Mouse (Mus musculus) lung, adult 18-20 months (tissue): Measurements from ENCODE around the gene H2afx.
"Not testable (repeated sequence)": the region's sequence is repeated elsewhere in the genome, so short reads cannot be mapped to it uniquely, and the experiment has no call there.

ENCODE experiments used
- DNase-seq, 2 experiments: peaks; one replicate each; pipeline ENCODE4 v3.0.0; 2022; ENCODE audit warnings: mixed read lengths in 2 of 2

The H2afx gene

DNA sequence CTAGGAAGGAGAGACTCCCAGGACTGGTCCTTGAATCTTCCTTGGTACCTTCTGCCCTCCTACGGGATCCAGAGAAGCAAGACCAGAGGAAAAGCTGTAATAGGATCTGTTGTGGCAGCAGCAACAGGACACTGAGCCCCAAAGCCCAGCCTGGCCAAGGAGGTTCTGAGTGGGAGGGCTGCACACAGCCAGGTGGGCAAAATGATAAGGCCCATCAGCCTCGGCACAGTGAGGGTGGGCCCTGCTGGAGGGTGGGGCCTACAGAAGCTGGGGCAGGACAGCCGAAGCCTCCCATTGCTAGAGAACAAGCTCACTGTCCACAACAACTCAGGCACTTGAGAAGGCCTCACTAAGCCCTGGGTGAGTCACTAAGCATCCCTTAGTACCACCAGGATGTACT lies 7.7 kb downstream of the H2afx start:
- no peak for DNase-seq

DNA sequence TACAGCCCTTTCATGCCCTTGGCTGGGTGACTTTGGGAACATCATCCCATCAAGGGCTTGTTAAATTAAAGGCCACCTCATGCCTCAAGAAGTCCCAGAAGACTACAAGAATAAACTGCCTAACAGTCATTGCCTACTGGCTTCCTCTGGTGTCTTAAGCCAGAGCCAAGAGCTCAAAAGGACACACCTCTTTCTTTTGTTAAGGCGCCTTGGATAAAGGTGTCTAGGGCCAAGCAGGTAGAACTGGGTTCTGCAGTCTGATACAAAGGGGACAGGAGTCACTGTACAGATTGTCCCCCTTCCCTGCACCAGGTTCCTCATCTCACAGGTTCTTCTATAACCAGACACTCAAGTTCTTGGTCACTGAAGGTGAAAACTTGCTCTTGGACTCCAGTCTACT lies 8.1 kb downstream of the H2afx start:
- DNase-seq = no peak

DNA sequence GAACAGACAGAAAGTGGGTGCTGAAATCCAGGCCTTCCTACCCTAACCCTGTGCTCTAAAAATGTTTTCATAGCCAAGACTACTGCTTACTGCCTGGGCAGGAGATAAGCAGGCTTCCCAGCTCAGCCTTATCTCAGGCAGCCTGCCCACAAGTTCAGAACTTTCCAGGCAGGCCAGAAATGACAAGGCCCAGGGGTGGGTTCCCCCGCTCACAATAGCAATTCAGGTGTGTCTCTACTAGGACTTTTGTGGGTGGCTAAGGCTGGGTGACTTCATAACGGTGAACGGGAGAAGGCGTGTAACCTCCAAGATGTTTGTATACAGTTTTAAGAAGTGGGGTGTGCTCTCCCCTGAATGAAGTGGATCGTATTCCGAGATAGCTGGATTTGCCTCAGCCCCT lies 8.8 kb downstream of the H2afx start:
- DNase-seq = no peak

- peak; percentile 94 to 95 for DNase-seq
These were observed 9.4 kb downstream of the H2afx start, which contains the start of gene Hmbs for GRCm38 (mm10) chr9:44343781-44344421. Hmbs (minus strand) TSS chr9:44344228.

- no peak for DNase-seq
These were observed 11.3 kb downstream of the H2afx start for GRCm38 (mm10) chr9:44345570-44346433.

GRCm38 (mm10) chr9:44347166-44347565 lies 12.7 kb downstream of the H2afx start:
- DNase-seq = no peak

- DNase-seq = no peak
These were observed 13.1 kb downstream of the H2afx start for GRCm38 (mm10) chr9:44347621-44348020.

GRCm38 (mm10) chr9:44348546-44348945 lies 14.1 kb downstream of the H2afx start:
- no peak for DNase-seq

DNA sequence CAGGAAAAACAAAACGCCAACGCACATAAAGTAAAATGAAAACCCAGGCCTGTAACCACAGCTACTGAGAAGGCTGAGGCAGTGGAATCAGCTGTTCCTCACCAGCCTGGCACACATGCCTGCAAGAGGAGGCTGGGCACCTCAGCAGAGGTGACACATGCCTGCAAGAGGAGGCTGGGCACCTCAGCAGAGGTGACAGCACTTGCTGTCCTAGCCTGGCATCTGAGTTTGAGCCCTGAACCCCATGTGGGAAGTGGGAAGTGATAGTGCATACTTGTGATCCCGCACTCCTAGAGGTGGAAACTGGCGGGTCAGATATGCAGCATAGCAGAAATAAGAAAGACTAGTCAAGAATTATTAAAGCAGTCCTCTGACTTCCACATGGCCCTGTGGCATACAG lies 16.9 kb downstream of the H2afx start:
- DNase-seq = no peak

GRCm38 (mm10) chr9:44352337-44352736 lies 17.8 kb downstream of the H2afx start:
- DNase-seq = no peak

GRCm38 (mm10) chr9:44353142-44353541 lies 18.6 kb downstream of the H2afx start:
- no peak for DNase-seq

DNA sequence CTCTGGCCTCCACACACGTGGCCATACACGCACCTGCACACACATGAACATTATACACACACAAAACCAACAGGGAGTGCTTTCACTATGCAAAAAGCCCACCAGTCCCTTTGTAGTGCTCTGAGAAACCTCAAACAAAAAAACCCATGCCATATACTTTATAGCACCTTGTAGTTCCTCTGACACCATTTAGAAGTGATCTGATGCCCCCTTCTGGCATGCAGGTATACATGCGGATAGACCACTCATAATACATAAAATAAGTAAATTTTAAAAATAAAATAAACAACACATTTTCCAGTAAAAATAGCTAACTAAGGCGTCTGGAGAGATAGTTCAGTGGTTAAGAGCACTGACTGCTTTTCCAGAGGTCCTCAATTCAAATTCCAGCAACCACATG lies 22.7 kb downstream of the H2afx start:
- DNase-seq = no peak

DNA sequence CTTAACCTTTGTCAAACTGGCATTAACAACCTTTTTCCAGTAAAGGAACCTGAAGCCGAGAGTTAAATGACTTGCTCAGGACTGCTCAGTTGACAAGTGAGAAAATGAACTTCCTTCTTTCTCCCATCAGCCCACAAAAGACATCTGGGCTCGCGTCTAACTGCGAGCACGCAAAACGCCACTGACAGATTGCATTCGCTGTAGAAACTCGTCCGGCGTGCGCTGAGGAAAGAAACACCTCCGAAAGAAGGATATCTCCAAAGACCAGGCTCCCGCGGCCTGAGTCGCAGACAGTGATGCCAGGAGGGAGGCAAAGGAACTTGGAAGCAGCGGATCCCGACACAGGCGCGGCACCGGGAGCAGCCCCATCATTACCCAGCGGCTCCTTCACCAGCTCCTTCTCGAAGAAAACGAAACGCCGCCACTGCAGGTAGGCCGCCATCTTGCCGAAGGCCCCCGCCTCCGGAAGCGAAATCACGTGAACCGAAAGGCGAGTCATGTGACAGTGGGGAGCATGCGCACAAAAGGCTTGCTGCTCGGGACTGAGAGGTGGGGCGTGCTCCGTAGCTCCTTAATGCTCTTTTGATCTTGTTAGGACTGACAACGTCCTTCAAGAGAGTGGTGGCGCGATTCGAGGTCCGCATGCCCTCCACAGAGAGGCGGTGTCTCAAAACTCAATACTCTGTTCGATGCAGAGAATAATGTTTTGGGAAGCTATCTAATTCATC lies 26.9 kb downstream of the H2afx start, which contains the start of gene Vps11:
TSS of gene Vps11 (minus strand) at position 481 of the 728 bp plus-strand sequence.
- DNase-seq = peak; percentile 95 to 96

GRCm38 (mm10) chr9:44361931-44362330 lies 27.4 kb downstream of the H2afx start:
- DNase-seq = not testable (repeated sequence)

DNA sequence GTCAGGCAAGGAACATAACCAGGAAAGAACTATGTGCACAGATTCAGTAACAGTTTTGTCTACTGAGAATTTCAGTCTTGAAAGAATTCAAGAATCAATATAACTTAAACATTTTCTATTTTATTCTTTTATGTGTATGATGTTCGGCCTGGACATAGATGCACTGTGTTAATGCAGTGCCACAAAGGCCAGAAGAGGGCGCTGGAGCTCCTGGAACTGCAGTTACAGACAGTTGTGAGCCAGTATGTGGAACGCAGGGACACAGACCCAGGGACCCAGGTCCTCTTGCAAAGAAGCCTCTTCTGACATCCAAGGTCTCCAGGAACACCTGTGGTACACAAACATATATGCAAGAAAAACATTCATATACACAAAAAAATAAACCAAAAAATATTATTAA lies 30.0 kb downstream of the H2afx start:
- DNase-seq = peak in 1 of 2 experiments; percentile 11

DNA sequence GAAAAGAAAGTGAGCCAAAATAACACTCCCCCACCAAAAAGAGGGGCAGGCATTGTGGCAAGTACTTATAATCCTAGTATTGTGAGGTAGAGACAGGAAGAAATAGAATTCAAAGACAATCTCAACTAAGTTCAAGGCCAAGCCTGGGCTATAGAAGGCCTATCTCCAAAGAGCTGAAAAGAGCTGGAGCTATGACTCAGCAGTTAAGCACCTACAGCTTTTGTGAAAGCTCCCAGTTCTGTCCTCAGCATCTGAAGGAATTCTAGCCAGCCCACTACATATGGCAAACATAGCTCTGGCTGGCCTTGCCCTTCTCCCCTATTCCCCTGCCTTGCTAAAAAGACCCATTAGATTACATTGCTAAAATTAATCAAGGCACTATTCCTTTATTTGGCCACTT lies 38.9 kb downstream of the H2afx start:
- DNase-seq = no peak

- DNase-seq = no peak
These were observed 41.6 kb downstream of the H2afx start for GRCm38 (mm10) chr9:44376141-44376540.

DNA sequence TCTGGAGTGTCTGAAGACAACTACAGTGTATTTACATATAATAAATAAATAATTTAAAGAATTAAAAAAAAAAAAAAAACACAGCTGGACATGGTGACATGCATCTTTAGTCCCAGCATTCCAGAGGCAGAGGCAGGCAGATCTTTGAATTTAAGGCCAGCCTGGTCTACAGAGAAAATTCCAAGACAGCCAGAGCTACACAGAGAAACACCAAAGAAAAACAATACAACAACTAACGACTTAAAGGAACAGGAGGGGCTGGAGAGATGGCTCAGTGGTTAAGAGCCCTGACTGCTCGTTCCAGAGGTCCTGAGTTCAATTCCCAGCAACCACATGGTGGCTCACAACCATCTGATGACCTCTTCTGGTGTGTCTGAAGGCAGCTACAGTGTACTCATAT lies 42.8 kb downstream of the H2afx start:
- DNase-seq = not testable (repeated sequence)

- DNase-seq = no peak
These were observed 43.7 kb downstream of the H2afx start for GRCm38 (mm10) chr9:44378153-44378730.

- peak; percentile 98 to 99 for DNase-seq
These were observed 44.8 kb downstream of the H2afx start, which contains the start of gene Hyou1 for GRCm38 (mm10) chr9:44379054-44379834. Hyou1 (plus strand) TSS chr9:44379490.

- no peak for DNase-seq
These were observed 45.4 kb downstream of the H2afx start for GRCm38 (mm10) chr9:44379862-44380261.

DNA sequence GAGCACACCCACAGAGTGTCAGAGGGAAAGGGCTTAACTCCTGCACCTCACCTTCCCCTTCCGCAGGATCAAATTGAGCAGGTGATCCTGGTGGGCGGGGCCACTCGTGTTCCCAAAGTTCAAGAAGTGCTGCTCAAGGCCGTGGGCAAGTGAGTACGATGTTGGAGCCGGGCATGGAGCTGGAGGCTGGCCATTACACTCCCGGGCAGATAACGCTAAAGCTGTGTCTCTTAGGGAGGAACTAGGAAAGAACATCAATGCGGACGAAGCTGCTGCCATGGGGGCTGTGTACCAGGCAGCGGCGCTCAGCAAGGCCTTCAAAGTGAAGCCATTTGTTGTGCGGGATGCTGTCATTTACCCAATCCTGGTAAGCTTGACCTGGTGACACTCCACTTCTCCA lies 50.1 kb downstream of the H2afx start:
- DNase-seq = no peak
